Mouse (Mus musculus) lung, adult 10 weeks (tissue): ENCODE data around the gene Lipf. TPM values are rescaled to one million over a fixed set of nuclear protein-coding genes. Genes with fewer than 3 reads are reported as not detected.

Source experiments
- polyA plus RNA-seq: library from polyadenylated mRNA; stranded (reverse); fragments of 350-450 nt; fragmentation: Illumina TruSeq; extraction: RNeasy Lipid Tissue Mini Kit (QIAGEN cat#74804); gene quantifications from one replicate; pipeline ENCODE4 v1.2.3, GENCODE M21; 2014; ENCODE audit warnings: low read depth, low replicate concordance; ENCODE audit not compliant: insufficient read depth

The Lipf gene
- 0.61 TPM for polyA plus RNA-seq

DNA sequence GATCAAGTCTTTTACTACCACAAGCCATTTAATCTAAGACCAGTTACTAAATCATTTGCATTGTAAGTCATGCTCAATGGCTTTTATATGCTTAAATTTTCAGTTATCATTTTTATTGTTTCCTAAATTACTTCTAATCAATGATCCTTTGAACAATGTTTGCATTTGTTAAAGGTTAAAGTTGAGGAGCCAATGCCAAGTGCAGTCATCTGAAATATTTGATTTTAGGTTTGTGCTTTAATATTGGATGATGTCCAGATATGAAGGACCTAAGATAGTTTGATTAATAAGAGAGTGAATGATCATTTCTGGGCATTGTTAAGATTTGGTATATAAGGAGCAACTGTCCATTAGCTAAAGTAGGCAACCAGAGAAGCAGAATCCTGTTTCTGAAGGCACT is at the start of gene Lipf:
Lipf (plus strand) TSS at position 301 of the 400 bp plus-strand sequence.

DNA sequence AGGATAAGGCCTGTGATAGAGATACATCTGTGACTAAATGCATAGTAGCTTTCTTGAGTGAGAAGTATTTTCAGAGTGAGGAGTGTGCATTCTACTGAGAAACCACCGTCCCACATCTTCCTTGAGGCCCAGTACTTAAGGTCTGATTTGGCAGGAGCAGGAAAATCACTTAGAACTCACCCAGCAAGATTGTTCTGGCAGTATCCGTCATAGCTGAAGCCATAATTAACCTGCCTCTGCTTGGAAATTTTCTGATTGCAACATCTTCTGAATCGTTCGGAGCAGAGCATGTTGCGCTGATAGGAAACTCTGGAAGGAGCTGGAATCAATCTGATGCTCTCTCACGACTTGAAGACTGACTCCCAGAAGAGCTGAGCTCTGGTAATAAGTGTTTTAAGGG is 47.0 kb downstream of the Lipf start, which contains the start of gene Lipk:
Lipk (plus strand) TSS at position 289 of the 400 bp plus-strand sequence.

Other genes with a start within 250 kb of the Lipf start
- gene Lipo2, start 209.8 kb upstream of the Lipf start, polyA plus RNA-seq, result 0.10 TPM
- gene Lipo3, start 199.2 kb upstream of the Lipf start, polyA plus RNA-seq, result 16.9 TPM
- not detected for gene Lipo1, start 173.7 kb upstream of the Lipf start, polyA plus RNA-seq
- gene Lipk, start 47.1 kb downstream of the Lipf start, polyA plus RNA-seq, result not detected
- gene Lipn, start 106.2 kb downstream of the Lipf start, polyA plus RNA-seq, result not detected
- gene Lipm, start 139.7 kb downstream of the Lipf start, polyA plus RNA-seq, result not detected
- gene Ankrd22, start 204.9 kb downstream of the Lipf start, polyA plus RNA-seq, result 0.34 TPM
- gene Stambpl1, start 231.0 kb downstream of the Lipf start, polyA plus RNA-seq, result 8.2 TPM